Comparison of ENCODE assay signal across 11 mouse cellular contexts in the genomic region with DNA sequence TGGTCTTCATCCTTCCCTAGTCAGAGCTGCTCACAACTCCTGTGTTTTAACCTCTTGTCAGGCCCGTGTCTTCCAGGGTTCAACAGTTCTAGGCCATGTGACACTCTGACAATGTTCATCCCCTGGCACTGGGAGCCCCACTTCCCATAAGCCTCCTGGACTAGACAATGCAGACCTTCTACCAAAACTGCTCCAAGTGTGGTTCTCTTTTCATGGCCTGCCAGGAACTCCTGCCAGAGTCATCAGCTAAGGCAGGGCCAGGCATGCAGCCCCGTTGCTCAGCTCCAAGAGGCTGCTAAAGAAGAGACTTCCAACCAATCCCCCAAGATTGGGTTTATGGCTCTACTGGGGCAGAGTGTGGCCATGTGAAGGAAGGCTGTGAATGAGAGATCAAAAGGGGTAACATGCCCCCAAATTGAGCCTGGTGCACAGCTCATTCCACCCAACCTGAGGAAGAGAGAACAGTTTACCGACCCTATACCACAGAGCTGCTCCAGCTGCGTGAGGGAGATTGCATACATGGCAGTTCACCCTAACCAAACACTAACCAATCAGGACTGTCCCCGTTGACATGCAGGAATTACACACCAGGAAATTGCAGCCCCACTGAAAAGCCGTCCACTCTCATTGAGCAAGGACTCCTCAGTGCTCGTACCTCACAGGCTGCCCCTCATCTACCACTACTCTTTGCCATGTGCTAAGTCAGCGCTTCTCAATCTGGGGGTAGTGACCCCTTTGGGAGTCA. TPM values are rescaled to one million over a fixed set of nuclear protein-coding genes. Genes with fewer than 3 reads are reported as not detected.
DNase-seq lines count a peak whose midpoint lies in the region; ATAC-seq and TF ChIP-seq lines count a peak whose summit lies in the region.
"Had no signal": no experiment of that assay in that cellular context is flagged by ENCODE, and none has a peak within 500 bp of the region (broad histone marks: within the 10 kb centered on the region; RNA-seq: fewer than 3 reads in every experiment).

No protein-coding gene starts in this region.

- TF ChIP-seq CTCF in cerebellum, adult 2 months (IDR thresholded peaks at IDR 0.05; ENCODE audit: borderline replicate concordance, insufficient read depth, low read depth, low read length) = no peak

- TF ChIP-seq POLR2A in cerebellum, adult 2 months (IDR thresholded peaks at IDR 0.05; ENCODE audit: borderline replicate concordance, insufficient read depth, low read length) = no peak

- WGBS in cerebellum, adult 2 months = 65% methylated on average over 8 of the region's 8 CpGs

- H3K4me1 ChIP-seq in cerebellum, adult 2 months (ENCODE audit: control insufficient read depth, insufficient read depth, low read length) = peaks cover 40% of the 10 kb centered on the region
- peaks cover 91% of the 10 kb centered on the region for H3K4me1 ChIP-seq in erythroblast, embryonic 14.5 days (ENCODE audit: control insufficient read depth)

- peak; percentile 88 for ATAC-seq in megakaryocyte progenitor cell, adult 5-6 weeks (replicated peaks; ENCODE audit: poor library complexity)

- H3K27ac ChIP-seq in cerebellum, adult 2 months (ENCODE audit: insufficient read depth, low read length) = peak overlapping the region; percentile 87
- H3K27ac ChIP-seq: heart, embryonic 13.5 days had no signal

- intact Hi-C loops in left cerebral cortex, postnatal 4 days (cut with DNase I) = no loop called here
- intact Hi-C loops in left cerebral cortex, postnatal 36 days (cut with DNase I) = no loop called here

- H3K9me3 ChIP-seq in erythroblast, embryonic 14.5 days (ENCODE audit: control insufficient read depth, low read length) = no peaks in the 10 kb centered on the region
- H3K9me3 ChIP-seq: heart, embryonic 13.5 days had no signal

- peaks cover 93% of the 10 kb centered on the region for H3K36me3 ChIP-seq in erythroblast, embryonic 14.5 days (ENCODE audit: control insufficient read depth)

- peak in 1 of 2 experiments; percentile 29 for DNase-seq in cerebellum, adult 2 months
- DNase-seq in cerebellum, adult 8-10 months = no peak
- DNase-seq in left cerebral cortex, postnatal 4 days = peak; percentile 19
- DNase-seq in left cerebral cortex, postnatal 36 days (ENCODE audit: low spot score in 2 of 2) = no peak
- DNase-seq in cerebellum, adult 9-11 months = no peak
- no peak for DNase-seq in cerebellum, adult 11-12 months
- DNase-seq: kidney, postnatal 25 days; lung, embryonic 14.5 days had no signal

- no peaks in the 10 kb centered on the region for H3K27me3 ChIP-seq in cerebellum, adult 2 months (ENCODE audit: control insufficient read depth, insufficient read depth, low read length)
- H3K27me3 ChIP-seq in erythroblast, embryonic 14.5 days (ENCODE audit: control insufficient read depth) = no peaks in the 10 kb centered on the region
- H3K27me3 ChIP-seq: heart, embryonic 13.5 days had no signal

- H3K4me3 ChIP-seq in cerebellum, adult 2 months (replicated peaks; ENCODE audit: insufficient read depth, low read depth, low read length) = no peak overlapping the region
- peak overlapping the region; percentile 2 for H3K4me3 ChIP-seq in erythroblast, embryonic 14.5 days (replicated peaks)
- H3K4me3 ChIP-seq: heart, embryonic 13.5 days had no signal

RNA-seq across cellular contexts. Expression of gene Trappc10, which starts 7.4 kb away (rescaled TPM):
- 74.3 and 75.0 TPM in 2 replicates for polyA plus RNA-seq in cerebellum, adult 2 months (2012; rRNA removed)
- 10 to 100 TPM; 85.8 to 86.5 TPM for total RNA-seq in left cerebral cortex, postnatal 4 days (2021)
- 10 to 100 TPM; 82.3 to 89.2 TPM for total RNA-seq in left cerebral cortex, postnatal 36 days (2021)
- polyA plus RNA-seq in erythroblast, embryonic 14.5 days (2012) = 3.7 and 5.3 TPM in 2 replicates
- total RNA-seq in megakaryocyte progenitor cell, adult 5-6 weeks (2015) = 39.0 and 44.2 TPM in 2 replicates
- 30.7 and 33.4 TPM in 2 replicates for total RNA-seq in megakaryocyte progenitor cell, adult 5-6 weeks (2017)

RNA-seq across cellular contexts. Expression of gene Pwp2, which starts 52.1 kb away (rescaled TPM):
- polyA plus RNA-seq in cerebellum, adult 2 months (2012; rRNA removed) = 17.2 and 17.8 TPM in 2 replicates
- 10 to 100 TPM; 22.6 to 23.7 TPM for total RNA-seq in left cerebral cortex, postnatal 4 days (2021)
- 10 to 100 TPM; 18.9 TPM for total RNA-seq in left cerebral cortex, postnatal 36 days (2021)
- polyA plus RNA-seq in erythroblast, embryonic 14.5 days (2012) = 0.26 and 0.38 TPM in 2 replicates
- 5.6 and 7.2 TPM in 2 replicates for total RNA-seq in megakaryocyte progenitor cell, adult 5-6 weeks (2015)
- 18.6 and 27.5 TPM in 2 replicates for total RNA-seq in megakaryocyte progenitor cell, adult 5-6 weeks (2017)
